Mouse (Mus musculus): ENCODE results near the gene Scaf8. TPM values are rescaled to one million over a fixed set of nuclear protein-coding genes. Genes with fewer than 3 reads are reported as not detected.

The Scaf8 gene
- total RNA-seq, 2 experiments from 2014 or later, result 17.8 to 22.7 TPM

- DNase-seq, result no peak
- intact Hi-C loops (cut with DNase I), result no loop called here
Observed at GRCm38 (mm10) chr17:3244881-3245739, 130.3 kb downstream of the Scaf8 start.

GRCm38 (mm10) chr17:3246665-3247370 lies 132.0 kb downstream of the Scaf8 start:
- intact Hi-C loops (cut with DNase I), result no loop called here
- no peak for DNase-seq

Other genes starting within 250 kb of the Scaf8 start
- 1 to 10 TPM; 3.0 TPM for gene Tiam2, start 211.6 kb downstream of the Scaf8 start, total RNA-seq (2021)